Mouse (Mus musculus) hindbrain, postnatal 0 days (tissue): Measurements from ENCODE around the gene Oprl1. TPM values are rescaled to one million over a fixed set of nuclear protein-coding genes. Genes with fewer than 3 reads are reported as not detected.

Experiments
- ATAC-seq: fragments of 200-750 bp; cut with Nextera tagmentation; 2 replicates; pipeline ENCODE4 v1.8.0; 2017; ENCODE audit warnings: mild to moderate bottlenecking, moderate TSS enrichment, moderate library complexity
- DNase-seq: peaks from one replicate; pipeline ENCODE4 v3.0.0-alpha.2; 2015; ENCODE audit warnings: low spot score
- H3K27ac ChIP-seq: fragments of 300-500 bp; sonication (generic); 2 replicates; pipeline ENCODE4 v1.5.1; 2014; ENCODE audit warnings: mild to moderate bottlenecking
- H3K27me3 ChIP-seq: fragments of 300-500 bp; sonication (generic); 2 replicates; pipeline ENCODE4 v1.6.1; 2014; ENCODE audit warnings: low read length, mixed read lengths; ENCODE audit not compliant: insufficient read depth
- H3K36me3 ChIP-seq: fragments of 300-500 bp; sonication (generic); 2 replicates; pipeline ENCODE4 v1.6.1; 2014; ENCODE audit warnings: low read length, mixed read lengths; ENCODE audit not compliant: insufficient read depth
- H3K4me1 ChIP-seq: fragments of 300-500 bp; sonication (generic); 2 replicates; pipeline ENCODE4 v1.6.1; 2014; ENCODE audit warnings: antibody characterized with exemption, low read length, mixed read lengths; ENCODE audit not compliant: insufficient read depth
- H3K4me2 ChIP-seq: fragments of 300-500 bp; sonication (generic); 2 replicates; pipeline ENCODE4 v1.6.1; 2014; ENCODE audit warnings: low read depth, mild to moderate bottlenecking, low read length, moderate library complexity, mixed read lengths
- H3K4me3 ChIP-seq: fragments of 300-500 bp; sonication (generic); 2 replicates; pipeline ENCODE4 v1.5.1; 2014; ENCODE audit warnings: low read length
- H3K9ac ChIP-seq: fragments of 300-500 bp; sonication (generic); replicated peaks from 2 replicates; pipeline ENCODE4 v1.6.1; 2014; ENCODE audit warnings: mild to moderate bottlenecking, low read length, moderate library complexity, mixed read lengths
- H3K9me3 ChIP-seq: fragments of 300-500 bp; sonication (generic); 2 replicates; pipeline ENCODE4 v1.6.1; 2016; ENCODE audit warnings: low read length, mixed read lengths
- CTCF ChIP-seq: IDR thresholded peaks from 2 replicates; pipeline ENCODE4 v1.5.1; 2016; ENCODE audit warnings: antibody characterized with exemption, control low read depth, low read depth
- WGBS: fragments of 180-500 bp; shearing (Covaris S2); extraction: QIAGEN DNeasy Blood & Tissue Kit; methylation state at CpG from one replicate; pipeline ENCODE4 v1.1.7; 2014; 5-methylcytosine and 5-hydroxymethylcytosine counted together
- polyA plus RNA-seq: library from polyadenylated mRNA; unstranded; fragments of >200 nt; fragmentation: Nextera tagmentation; extraction: Ambion mirVana; gene quantifications from 2 replicates; pipeline ENCODE4 v1.2.1, GENCODE M21; 2015
- total RNA-seq: library from RNA; depleted of rRNA; stranded (reverse); fragments of >200 nt; gene quantifications from 2 replicates; pipeline ENCODE4 v1.2.3, GENCODE M21; 2014

Gene Oprl1
- total and polyA plus RNA-seq, 2 experiments from 2014 or later = 73.1 to 221 TPM

- ATAC-seq (peak; percentile 87), DNase-seq (peak; percentile 86)
- Histone ChIP-seq H3K9me3 (no peaks in the 10 kb centered on the region), H3K4me1 (peaks cover 14% of the 10 kb centered on the region; the same call in 1 of the 2 replicates), H3K4me3 (no peak overlapping the region), H3K36me3 (no peaks in the 10 kb centered on the region), H3K27ac (peak overlapping the region; percentile 52), H3K4me2 (no peak overlapping the region), H3K27me3 (no peaks in the 10 kb centered on the region), H3K9ac (no peak overlapping the region)
- TF ChIP-seq CTCF = no peak
- WGBS = 12% methylated on average over 4 of the region's 4 CpGs
Observed at GRCm38 (mm10) chr2:181759041-181759440, 44.2 kb downstream of the Oprl1 start.

GRCm38 (mm10) chr2:181763006-181763830 is 48.4 kb downstream of the Oprl1 start, which contains the start of gene Myt1:
Gene Myt1, plus strand, starts transcription at chr2:181763332.
- no peaks in the 10 kb centered on the region for H3K9me3 ChIP-seq
- no peak within 1 kb of the TSS for H3K9ac ChIP-seq
- no peak for ATAC-seq
- H3K27me3 ChIP-seq = no peaks in the 10 kb centered on the region
- TF ChIP-seq CTCF = no peak
- peaks cover 21% of the 10 kb centered on the region; the same call in 1 of the 2 replicates for H3K4me1 ChIP-seq
- H3K4me2 ChIP-seq = peak within 1 kb of the TSS; percentile 39
- peak; percentile 29 for DNase-seq
- H3K4me3 ChIP-seq = 0 out of 2 replicates have a peak within 1 kb of the TSS, but pooled peaks have one; percentile 2
- no peaks in the 10 kb centered on the region for H3K36me3 ChIP-seq
- WGBS = 18% methylated on average over 8 of the region's 8 CpGs
- peak within 1 kb of the TSS; percentile 37 for H3K27ac ChIP-seq

GRCm38 (mm10) chr2:181763886-181764527 is 49.2 kb downstream of the Oprl1 start:
- WGBS = 7% methylated on average over 14 of the region's 14 CpGs
- Histone ChIP-seq H3K4me2 (peak overlapping the region; percentile 39), H3K27ac (peak overlapping the region; percentile 37), H3K27me3 (no peaks in the 10 kb centered on the region), H3K9me3 (no peaks in the 10 kb centered on the region), H3K9ac (no peak overlapping the region), H3K4me1 (peaks cover 19% of the 10 kb centered on the region), H3K4me3 (0 out of 2 replicates have a peak overlapping the region, but pooled peaks have one; percentile 2), H3K36me3 (no peaks in the 10 kb centered on the region)
- ATAC-seq (no peak), DNase-seq (peak; percentile 49)
- 0 out of 2 replicates have a peak, but pooled peaks have one; percentile 2 for TF ChIP-seq CTCF

GRCm38 (mm10) chr2:181764600-181764999 is 49.8 kb downstream of the Oprl1 start:
- H3K4me1 ChIP-seq = peaks cover 20% of the 10 kb centered on the region
- H3K36me3 ChIP-seq = no peaks in the 10 kb centered on the region
- H3K27me3 ChIP-seq = no peaks in the 10 kb centered on the region
- peak overlapping the region; percentile 66 for H3K27ac ChIP-seq
- 0 out of 2 replicates have a peak overlapping the region, but pooled peaks have one; percentile 21 for H3K9ac ChIP-seq
- H3K9me3 ChIP-seq = no peaks in the 10 kb centered on the region
- peak overlapping the region; percentile 39 for H3K4me2 ChIP-seq
- TF ChIP-seq CTCF = no peak
- peak; percentile 57; the same call in 1 of the 2 replicates for ATAC-seq
- no peak overlapping the region for H3K4me3 ChIP-seq
- under 1% methylated on average over 10 of the region's 10 CpGs for WGBS
- peak; percentile 71 for DNase-seq

- H3K27me3 ChIP-seq = no peaks in the 10 kb centered on the region
- WGBS = 36% methylated on average over 4 of the region's 4 CpGs
- no peak for ATAC-seq
- H3K4me3 ChIP-seq = no peak overlapping the region
- H3K4me2 ChIP-seq = peak overlapping the region; percentile 39
- DNase-seq = peak; percentile 28
- no peaks in the 10 kb centered on the region for H3K36me3 ChIP-seq
- no peak for TF ChIP-seq CTCF
- peak overlapping the region; percentile 66; the same call in 1 of the 2 replicates for H3K27ac ChIP-seq
- H3K9me3 ChIP-seq = no peaks in the 10 kb centered on the region
- H3K4me1 ChIP-seq = peaks cover 27% of the 10 kb centered on the region
- 0 out of 2 replicates have a peak overlapping the region, but pooled peaks have one; percentile 21 for H3K9ac ChIP-seq
Observed at GRCm38 (mm10) chr2:181765251-181765650, 50.4 kb downstream of the Oprl1 start.

GRCm38 (mm10) chr2:181766672-181767557 is 52.1 kb downstream of the Oprl1 start:
- Histone ChIP-seq H3K27me3 (no peaks in the 10 kb centered on the region), H3K27ac (peak overlapping the region; percentile 75), H3K36me3 (no peaks in the 10 kb centered on the region), H3K9me3 (no peaks in the 10 kb centered on the region), H3K9ac (peak overlapping the region; percentile 44), H3K4me2 (peak overlapping the region; percentile 76), H3K4me1 (peaks cover 27% of the 10 kb centered on the region), H3K4me3 (peak overlapping the region; percentile 38)
- no peak for TF ChIP-seq CTCF
- peak; percentile 80 for DNase-seq
- WGBS = 21% methylated on average over 14 of the region's 14 CpGs
- ATAC-seq = peak; percentile 84
